Mouse (Mus musculus): ENCODE results near the gene Gm42674.

DNA sequence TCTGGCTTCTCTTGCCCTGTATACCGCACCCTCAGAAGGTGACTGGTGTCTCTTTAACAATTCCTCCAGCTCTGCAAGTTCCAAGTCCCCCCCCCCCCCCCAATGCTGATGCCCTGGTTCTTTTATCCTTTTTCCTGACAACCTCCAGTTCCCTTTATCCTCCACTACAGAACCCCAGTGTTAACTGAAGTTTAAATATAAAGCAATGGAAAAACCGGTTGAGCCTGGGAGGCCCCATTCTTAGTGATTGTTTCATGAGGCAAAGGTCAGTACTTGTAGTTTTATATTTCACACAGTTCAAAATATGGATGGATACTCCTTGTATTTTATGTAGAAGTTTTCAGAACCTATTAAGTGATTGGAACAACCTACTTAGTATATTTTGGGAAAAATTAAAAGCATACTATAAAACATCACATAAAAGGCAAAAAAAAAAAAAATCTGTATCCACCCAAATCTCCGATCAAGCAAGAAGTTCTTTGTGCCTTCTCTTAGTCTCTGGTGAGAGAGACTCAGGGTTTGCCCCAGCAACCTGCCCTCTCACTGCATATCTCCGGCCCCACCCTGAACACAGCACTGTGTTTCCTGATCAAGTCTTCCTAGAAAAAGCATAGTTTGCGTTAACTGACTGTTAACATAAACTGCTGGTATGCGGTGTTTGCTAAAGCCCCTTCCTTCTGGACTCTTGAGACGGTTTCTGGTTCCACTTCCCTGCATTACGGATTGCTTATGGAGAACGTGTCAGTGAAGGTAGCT lies 24.7 kb downstream of the Gm42674 start:
- TF ChIP-seq POLR2A (IDR thresholded peaks at IDR 0.05; ENCODE audit: insufficient read depth, low read length) (no peak), CTCF (IDR thresholded peaks at IDR 0.05; ENCODE audit: low read depth, low read length) (no peak)

All from ES-Bruce4 (cell line).